Mouse (Mus musculus) forebrain, embryonic 14.5 days (tissue): Measurements from ENCODE around the gene Icam2. TPM values are rescaled to one million over a fixed set of nuclear protein-coding genes. Genes with fewer than 3 reads are reported as not detected.
"Not testable (repeated sequence)": the region's sequence is repeated elsewhere in the genome, so short reads cannot be mapped to it uniquely, and the experiment has no call there.

Experiments used
- ATAC-seq: fragments of 200-750 bp; cut with Nextera tagmentation; 2 replicates; pipeline ENCODE4 v1.8.0; 2017; ENCODE audit warnings: mild to moderate bottlenecking, moderate library complexity
- DNase-seq: peaks from one replicate; pipeline ENCODE4 v3.0.0-alpha.2; 2015; ENCODE audit warnings: low spot score
- H3K27ac ChIP-seq: fragments of 300-500 bp; sonication (generic); 2 replicates; pipeline ENCODE4 v1.5.1; 2014; ENCODE audit warnings: low read depth, mild to moderate bottlenecking, control low read depth, low read length, moderate library complexity
- H3K27me3 ChIP-seq: fragments of 300-500 bp; sonication (generic); replicated peaks from 2 replicates; pipeline ENCODE4 v1.6.1; 2014; ENCODE audit warnings: low read length, control low read depth, mixed read lengths; ENCODE audit not compliant: control insufficient read depth, insufficient read depth
- H3K36me3 ChIP-seq: fragments of 300-500 bp; sonication (generic); 2 replicates; pipeline ENCODE4 v1.6.1; 2014; ENCODE audit warnings: low read length, control low read depth; ENCODE audit not compliant: control insufficient read depth, insufficient read depth
- H3K4me1 ChIP-seq: fragments of 300-500 bp; sonication (generic); 2 replicates; pipeline ENCODE4 v1.6.1; 2014; ENCODE audit warnings: antibody characterized with exemption, low read length, control low read depth; ENCODE audit not compliant: control insufficient read depth, insufficient read depth
- H3K4me2 ChIP-seq: fragments of 300-500 bp; sonication (generic); 2 replicates; pipeline ENCODE4 v1.6.1; 2014; ENCODE audit warnings: mild to moderate bottlenecking, control low read depth, low read length
- H3K4me3 ChIP-seq: fragments of 300-500 bp; sonication (generic); 2 replicates; pipeline ENCODE4 v1.5.1; 2014; ENCODE audit warnings: low read depth, low read length, control low read depth
- H3K9ac ChIP-seq: fragments of 300-500 bp; sonication (generic); 2 replicates; pipeline ENCODE4 v1.6.1; 2014; ENCODE audit warnings: mild to moderate bottlenecking, low read length, control low read depth, moderate library complexity
- H3K9me3 ChIP-seq: fragments of 300-500 bp; sonication (generic); replicated peaks from 2 replicates; pipeline ENCODE4 v1.6.1; 2016; ENCODE audit warnings: low read length, control low read depth, mixed read lengths; ENCODE audit not compliant: control insufficient read depth
- WGBS: fragments of 180-500 bp; shearing (Covaris S2); extraction: QIAGEN DNeasy Blood & Tissue Kit; methylation state at CpG from one replicate; pipeline ENCODE4 v1.1.7; 2014; 5-methylcytosine and 5-hydroxymethylcytosine counted together
- polyA plus RNA-seq: library from polyadenylated mRNA; unstranded; fragments of >200 nt; fragmentation: Nextera tagmentation; extraction: Ambion mirVana; gene quantifications from 2 replicates; pipeline ENCODE4 v1.2.1, GENCODE M21; 2014

Gene Icam2
- polyA plus RNA-seq, 1 experiment from 2014 or later = 16.0 TPM

DNA sequence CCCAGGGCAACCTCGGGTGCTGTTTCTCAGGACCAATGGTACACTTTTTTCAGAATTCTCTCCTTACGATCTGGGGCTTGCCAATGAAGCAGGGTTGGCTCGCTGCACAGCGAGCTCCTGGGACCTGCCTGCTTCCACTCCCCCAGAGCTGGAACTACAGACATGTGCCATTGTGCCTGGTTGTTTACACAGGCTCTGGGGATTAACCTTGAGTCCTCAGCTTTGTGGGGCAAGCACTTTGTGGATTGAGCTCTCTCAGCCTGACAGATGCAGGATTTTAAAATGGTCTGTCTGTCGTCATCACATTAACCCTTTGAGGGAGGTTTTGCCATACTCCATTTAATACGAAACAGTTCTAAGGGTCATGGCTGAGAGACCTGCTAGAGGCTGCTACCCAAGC lies 43.0 kb downstream of the Icam2 start:
- H3K4me2 ChIP-seq = no peak overlapping the region
- DNase-seq (peak; percentile 11), ATAC-seq (no peak)
- no peak overlapping the region for H3K4me3 ChIP-seq
- H3K27me3 ChIP-seq = no peaks in the 10 kb centered on the region
- no peaks in the 10 kb centered on the region for H3K9me3 ChIP-seq
- WGBS = 63% methylated on average over 6 of the region's 6 CpGs
- no peak overlapping the region for H3K9ac ChIP-seq
- no peak overlapping the region for H3K27ac ChIP-seq
- no peaks in the 10 kb centered on the region for H3K4me1 ChIP-seq
- no peaks in the 10 kb centered on the region for H3K36me3 ChIP-seq

DNA sequence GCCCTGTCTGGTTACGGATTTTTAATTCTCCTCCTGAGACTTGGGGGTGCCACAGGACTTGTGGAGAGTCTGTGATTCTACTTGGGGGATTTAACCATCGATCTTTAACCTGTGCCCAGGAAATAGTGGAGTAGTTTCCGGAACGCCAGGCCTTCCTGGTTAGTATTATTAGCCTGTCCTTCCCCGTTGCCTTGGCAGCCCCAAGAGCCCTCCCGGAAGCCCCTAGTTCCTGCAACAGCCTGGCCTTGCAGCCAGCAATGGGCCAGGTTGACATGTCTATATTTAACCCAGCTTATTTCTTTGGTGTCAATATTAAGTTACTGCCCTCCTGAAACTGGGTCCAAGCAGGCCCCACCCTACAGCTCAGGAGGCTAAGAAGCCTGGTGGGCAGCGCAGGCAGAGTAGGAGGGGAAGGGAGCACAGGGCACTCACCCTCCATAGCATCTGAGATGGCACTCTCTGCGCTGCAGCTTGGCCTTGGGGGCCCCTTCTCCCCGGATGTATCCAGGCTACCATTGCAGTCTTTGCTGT lies 46.8 kb downstream of the Icam2 start:
- 87% methylated on average over 9 of the region's 9 CpGs for WGBS
- no peak for ATAC-seq
- H3K9ac ChIP-seq = no peak overlapping the region

DNA sequence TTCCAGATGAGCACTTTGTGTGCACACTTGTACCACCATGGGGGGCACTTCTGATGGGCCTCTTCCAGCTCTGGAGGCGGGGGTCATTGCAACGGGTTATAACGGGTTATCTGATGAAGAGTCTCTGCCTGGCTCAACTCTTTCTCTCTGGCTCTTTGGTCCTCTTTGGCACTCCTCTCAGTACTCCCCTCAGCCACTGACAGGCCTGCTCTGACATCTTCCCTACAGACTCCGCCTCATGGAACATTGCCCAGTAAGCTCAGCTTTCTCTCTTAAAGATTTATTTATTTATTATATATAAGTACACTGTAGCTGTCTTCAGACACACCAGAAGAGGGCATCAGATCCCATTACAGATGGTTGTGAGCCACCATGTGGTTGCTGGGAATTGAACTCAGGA lies 48.6 kb downstream of the Icam2 start:
- not testable (repeated sequence) for DNase-seq, H3K4me1 ChIP-seq, H3K27ac ChIP-seq, H3K4me2 ChIP-seq, ATAC-seq, H3K27me3 ChIP-seq, H3K9me3 ChIP-seq, H3K9ac ChIP-seq, H3K36me3 ChIP-seq, H3K4me3 ChIP-seq
- 90% methylated on average over 4 of the region's 4 CpGs for WGBS

More for the DNA sequence above, 46.8 kb downstream of the Icam2 start:
- Histone ChIP-seq H3K36me3 (no peaks in the 10 kb centered on the region), H3K4me2 (no peak overlapping the region), H3K27ac (no peak overlapping the region), H3K4me3 (no peak overlapping the region), H3K4me1 (no peaks in the 10 kb centered on the region), H3K9me3 (no peaks in the 10 kb centered on the region), H3K27me3 (no peaks in the 10 kb centered on the region)
- no peak for DNase-seq

DNA sequence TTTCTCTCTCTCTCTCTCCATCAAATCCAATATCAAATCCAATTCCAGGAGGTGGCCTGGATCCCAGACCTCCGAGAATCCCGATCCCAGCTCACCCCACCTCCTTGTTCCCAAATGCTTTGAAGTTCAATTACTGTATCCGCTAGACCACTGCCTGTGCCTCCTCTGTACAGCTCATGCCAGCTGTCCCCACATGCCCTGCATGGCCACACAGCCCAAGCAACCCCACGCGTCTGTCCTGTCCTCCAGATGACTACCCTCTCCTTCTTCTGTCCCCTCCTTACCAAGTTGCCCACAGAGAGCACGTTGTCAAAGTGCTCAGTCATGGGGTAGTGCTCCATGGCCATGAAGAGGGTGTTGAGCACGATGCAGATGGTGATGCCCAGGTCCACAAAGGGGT lies 49.0 kb downstream of the Icam2 start:
- 71% methylated on average over 7 of the region's 7 CpGs for WGBS
- no peaks in the 10 kb centered on the region for H3K4me1 ChIP-seq
- H3K4me3 ChIP-seq = no peak overlapping the region
- no peaks in the 10 kb centered on the region for H3K36me3 ChIP-seq
- H3K9me3 ChIP-seq = no peaks in the 10 kb centered on the region
- no peak for ATAC-seq
- no peak for DNase-seq
- no peak overlapping the region for H3K4me2 ChIP-seq
- no peak overlapping the region for H3K9ac ChIP-seq
- no peak overlapping the region for H3K27ac ChIP-seq
- H3K27me3 ChIP-seq = no peaks in the 10 kb centered on the region

GRCm38 (mm10) chr11:106338029-106338428 lies 49.8 kb downstream of the Icam2 start:
- no peak for DNase-seq
- Histone ChIP-seq H3K9ac (no peak overlapping the region), H3K4me2 (no peak overlapping the region), H3K9me3 (no peaks in the 10 kb centered on the region), H3K36me3 (no peaks in the 10 kb centered on the region), H3K27ac (no peak overlapping the region), H3K27me3 (no peaks in the 10 kb centered on the region), H3K4me3 (no peak overlapping the region), H3K4me1 (no peaks in the 10 kb centered on the region)
- WGBS = 69% methylated on average over 5 of the region's 5 CpGs
- ATAC-seq = no peak

DNA sequence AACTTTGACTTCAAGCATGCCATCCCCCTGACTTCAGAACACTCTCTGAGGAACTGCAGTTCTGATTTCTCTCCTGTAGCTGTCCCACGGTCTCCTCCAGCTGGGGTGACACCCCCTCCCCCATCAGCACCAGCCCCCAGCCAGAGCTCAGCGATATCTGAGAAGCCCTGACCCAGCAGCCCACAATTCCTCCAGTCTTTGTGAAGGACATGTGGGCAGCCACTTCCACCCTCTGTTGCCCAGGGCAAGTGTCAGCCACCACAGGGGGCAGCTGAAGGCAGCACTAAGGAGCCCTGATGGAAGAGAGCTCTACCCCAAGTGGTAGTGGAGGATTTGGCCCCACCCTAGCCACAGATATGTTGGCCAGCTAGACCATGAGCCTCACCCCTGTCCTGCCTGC lies 53.8 kb downstream of the Icam2 start:
- Histone ChIP-seq H3K27me3 (no peaks in the 10 kb centered on the region), H3K4me2 (no peak overlapping the region), H3K9ac (no peak overlapping the region), H3K9me3 (no peaks in the 10 kb centered on the region), H3K27ac (no peak overlapping the region), H3K36me3 (no peaks in the 10 kb centered on the region), H3K4me1 (no peaks in the 10 kb centered on the region), H3K4me3 (no peak overlapping the region)
- 13% methylated on average over 2 of the region's 2 CpGs for WGBS
- DNase-seq = no peak
- no peak for ATAC-seq

DNA sequence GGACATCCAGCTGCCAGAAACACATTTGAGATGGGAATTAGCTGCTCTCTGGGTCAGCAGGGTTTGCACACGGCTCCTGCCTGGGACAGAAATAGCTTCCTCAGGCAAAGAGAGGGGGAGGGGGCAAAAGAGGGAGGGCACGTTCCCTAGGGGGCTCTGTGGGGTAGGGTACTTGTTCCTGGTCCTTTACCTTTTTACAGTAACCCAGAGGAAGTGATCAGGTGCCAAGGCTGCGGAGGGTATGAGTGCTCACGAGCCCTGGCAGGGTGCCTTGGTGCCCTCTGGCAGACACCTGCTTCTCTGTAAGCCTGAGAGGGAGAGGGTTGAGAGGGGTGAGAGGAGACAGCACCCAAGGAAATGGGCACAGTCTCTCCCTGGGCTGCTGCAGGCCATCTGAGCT lies 55.4 kb downstream of the Icam2 start:
- DNase-seq (no peak), ATAC-seq (no peak)
- WGBS = 60% methylated on average over 4 of the region's 4 CpGs
- Histone ChIP-seq H3K27ac (no peak overlapping the region), H3K4me1 (no peaks in the 10 kb centered on the region), H3K36me3 (no peaks in the 10 kb centered on the region), H3K4me3 (no peak overlapping the region), H3K9ac (no peak overlapping the region), H3K27me3 (no peaks in the 10 kb centered on the region), H3K4me2 (no peak overlapping the region), H3K9me3 (no peaks in the 10 kb centered on the region)

DNA sequence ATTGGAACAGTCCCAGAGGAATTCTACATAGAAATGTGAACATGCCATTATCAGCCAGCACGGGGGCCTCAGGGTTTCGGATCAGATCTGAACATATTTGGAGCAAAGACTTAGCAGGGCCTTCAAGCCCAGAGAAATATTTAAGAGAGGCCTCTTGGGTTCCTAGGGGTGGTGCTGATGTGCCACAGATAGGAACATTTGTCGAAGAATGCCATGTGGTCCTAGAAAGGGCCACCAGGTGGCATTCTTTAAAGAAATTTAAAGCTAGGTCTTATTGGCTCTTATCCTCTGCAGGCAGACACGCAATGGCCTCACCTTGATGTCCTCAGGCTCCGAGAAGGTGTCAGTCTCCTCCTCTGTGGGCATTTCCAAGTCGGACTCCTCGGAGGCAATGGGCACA lies 58.2 kb downstream of the Icam2 start:
- no peak overlapping the region for H3K9ac ChIP-seq
- H3K4me1 ChIP-seq = no peaks in the 10 kb centered on the region
- no peaks in the 10 kb centered on the region for H3K27me3 ChIP-seq
- DNase-seq (peak; percentile 17), ATAC-seq (no peak)
- H3K36me3 ChIP-seq = no peaks in the 10 kb centered on the region
- no peaks in the 10 kb centered on the region for H3K9me3 ChIP-seq
- 76% methylated on average over 7 of the region's 7 CpGs for WGBS
- H3K4me3 ChIP-seq = no peak overlapping the region
- no peak overlapping the region for H3K27ac ChIP-seq
- H3K4me2 ChIP-seq = no peak overlapping the region

DNA sequence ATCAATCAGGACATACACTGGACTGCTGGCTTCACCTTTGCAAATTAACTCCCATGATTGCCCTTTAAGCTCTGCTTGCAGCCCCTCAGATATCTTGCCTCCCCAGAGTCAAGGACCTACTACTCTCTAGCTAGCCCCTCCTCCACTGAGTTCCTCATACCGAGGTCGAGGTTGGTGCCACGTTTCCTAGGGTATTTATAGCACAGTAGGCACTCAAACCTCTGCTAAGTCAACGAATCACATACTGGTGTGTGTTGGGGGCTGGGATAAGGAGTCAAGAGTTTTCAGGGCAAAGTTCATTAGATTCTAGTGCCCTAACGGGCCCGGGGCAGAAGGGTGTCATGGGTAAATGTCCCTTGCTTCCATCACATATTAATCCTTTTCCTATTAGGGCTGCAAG lies 58.7 kb downstream of the Icam2 start:
- Histone ChIP-seq H3K4me2 (no peak overlapping the region), H3K27me3 (no peaks in the 10 kb centered on the region), H3K4me3 (no peak overlapping the region), H3K36me3 (no peaks in the 10 kb centered on the region), H3K9ac (no peak overlapping the region), H3K27ac (no peak overlapping the region), H3K9me3 (no peaks in the 10 kb centered on the region), H3K4me1 (no peaks in the 10 kb centered on the region)
- WGBS = 83% methylated on average over 6 of the region's 6 CpGs
- no peak for DNase-seq
- no peak for ATAC-seq
